Mouse (Mus musculus): ENCODE data around the gene Nr3c2. TPM values are rescaled to one million over a fixed set of nuclear protein-coding genes. Genes with fewer than 3 reads are reported as not detected.

Nr3c2 gene
- 1 to 10 TPM; 4.0 to 5.4 TPM for total RNA-seq (2021)
- long read RNA-seq, experiment 1, full-length matches to known transcripts = 1 of 2 reads
- long read RNA-seq, experiment 1, partial matches to known transcripts = 0 of 2 reads
- long read RNA-seq, experiment 1, other reads (novel, unspliced or antisense) = 1 of 2 reads
- long read RNA-seq, experiment 2, partial matches to known transcripts = 0 of 1 reads
- long read RNA-seq, experiment 2, other reads (novel, unspliced or antisense) = 1 of 1 reads

DNA sequence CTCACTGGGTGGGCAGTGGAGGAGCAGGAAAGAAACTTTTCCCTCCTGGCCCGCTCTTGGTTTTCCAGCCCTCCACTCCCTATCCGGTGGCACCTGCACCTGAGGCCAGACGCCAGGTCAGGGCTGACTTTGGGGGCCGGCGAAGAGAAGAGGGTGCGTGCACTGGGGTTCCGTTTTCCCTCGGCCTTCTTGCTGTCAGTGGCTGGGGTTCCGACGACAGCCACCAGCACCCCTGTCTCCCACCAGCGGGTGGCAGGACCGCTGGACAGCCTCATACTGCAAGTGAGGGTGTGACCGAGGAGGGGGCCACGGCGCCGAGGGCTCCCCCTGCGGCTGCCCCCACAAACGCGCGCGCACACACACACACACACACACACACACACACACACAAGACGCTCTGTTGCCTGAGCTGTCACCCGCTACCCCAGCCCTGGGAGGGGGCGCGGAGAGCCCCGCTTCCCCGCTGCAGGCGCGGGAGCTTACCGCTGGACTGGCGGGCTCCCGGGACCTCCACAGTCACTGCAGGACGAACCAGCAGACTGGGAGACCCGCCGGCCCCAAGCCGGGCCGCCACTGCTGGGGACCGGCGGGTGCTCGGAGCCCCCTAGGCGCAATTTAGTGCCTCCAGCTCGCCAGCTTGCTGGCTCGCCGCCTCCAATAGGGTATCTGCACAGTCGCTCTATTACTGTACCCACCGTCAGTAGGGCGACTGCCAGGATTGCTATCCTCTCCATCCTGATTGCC, at the start of gene Nr3c2:
TSS of gene Nr3c2 (plus strand) at position 32 of the 744 bp plus-strand sequence.
- intact Hi-C loops (cut with DNase I; ENCODE audit: low total_unique reads) = no loop called here
- DNase-seq = peak; percentile 45

DNA sequence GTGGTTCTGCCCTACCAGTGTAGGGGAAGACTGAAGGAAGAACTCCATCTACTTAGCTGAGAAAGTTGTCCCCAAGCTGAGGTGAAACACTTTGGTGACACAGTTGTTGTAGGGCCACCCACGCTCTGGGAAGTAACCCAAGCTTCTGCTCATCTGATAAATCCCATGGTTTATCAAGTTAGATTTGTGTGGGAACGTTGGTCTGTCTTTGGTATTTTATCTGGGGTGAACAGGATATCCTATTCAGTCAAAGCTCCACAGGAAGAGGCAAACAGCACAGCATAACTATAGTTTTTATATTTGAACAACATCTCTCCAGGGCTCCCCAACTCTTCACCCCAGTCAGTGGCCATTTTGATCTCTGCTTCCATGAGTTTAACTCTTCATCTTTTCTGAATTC, 40.7 kb upstream of the Nr3c2 start:
- intact Hi-C loops (cut with DNase I; ENCODE audit: low total_unique reads) = no loop called here

DNA sequence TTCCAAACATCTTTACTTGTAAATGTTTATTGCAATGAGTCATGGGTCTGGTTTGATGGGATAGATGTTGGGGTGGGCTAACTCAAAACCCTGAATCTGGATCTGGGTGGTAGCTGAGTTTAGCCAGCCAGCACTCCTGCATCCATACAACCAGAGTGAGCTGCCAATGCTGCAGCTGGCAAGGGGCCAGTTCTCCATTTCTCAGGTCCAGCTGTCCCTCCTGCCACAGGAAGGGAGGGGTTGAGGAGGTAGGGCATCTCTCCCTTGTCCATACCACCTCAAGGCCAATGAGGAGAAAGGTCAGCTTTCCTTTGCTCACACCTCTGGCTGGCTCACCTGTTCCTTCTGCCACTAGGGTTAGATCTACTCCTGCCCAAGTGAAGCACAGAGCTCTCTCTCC, 39.5 kb upstream of the Nr3c2 start:
- DNase-seq = no peak
- intact Hi-C loops (cut with DNase I; ENCODE audit: low total_unique reads) = no loop called here

More for the DNA sequence above, 40.7 kb upstream of the Nr3c2 start:
- DNase-seq = no peak

DNA sequence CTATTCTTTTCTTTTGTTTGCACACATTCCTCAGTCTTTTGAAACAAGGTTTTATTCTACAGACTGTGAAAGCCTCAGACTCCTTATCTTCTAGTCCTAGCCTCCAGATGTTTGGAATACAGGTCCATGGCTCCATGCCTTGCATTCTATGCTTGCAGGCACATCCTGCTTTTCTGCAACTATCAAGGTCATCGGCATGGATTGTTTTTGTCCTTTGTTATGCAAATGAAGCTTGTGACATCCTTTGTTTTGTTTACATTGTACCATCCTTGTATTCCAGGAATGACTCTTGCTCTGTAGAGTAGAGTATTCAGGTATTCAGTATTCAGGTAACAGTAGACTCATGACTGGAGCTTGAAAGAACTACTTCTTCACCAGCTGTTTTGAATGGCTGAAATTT, 36.2 kb upstream of the Nr3c2 start:
- DNase-seq = no peak
- intact Hi-C loops (cut with DNase I; ENCODE audit: low total_unique reads) = no loop called here

DNA sequence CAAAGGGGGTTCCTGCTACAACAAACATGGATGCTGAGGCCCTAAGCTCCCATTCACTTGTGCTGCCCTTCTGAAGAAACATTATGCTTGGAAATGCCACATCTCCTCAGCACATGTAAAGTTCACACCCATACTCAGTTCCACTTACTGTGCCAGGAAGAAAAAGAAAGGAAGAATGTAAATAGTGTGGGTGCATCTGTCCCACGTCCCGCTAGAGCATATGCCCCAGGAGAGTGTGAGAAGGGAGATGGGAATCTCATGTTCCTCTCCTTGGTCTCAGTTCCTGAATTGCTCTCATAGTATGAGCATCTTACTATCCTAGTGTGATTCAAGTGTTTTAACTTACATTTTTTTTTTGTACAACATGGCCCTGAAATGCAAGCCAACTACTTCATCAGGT, 22.4 kb upstream of the Nr3c2 start:
- DNase-seq = no peak
- intact Hi-C loops (cut with DNase I; ENCODE audit: low total_unique reads) = no loop called here

DNA sequence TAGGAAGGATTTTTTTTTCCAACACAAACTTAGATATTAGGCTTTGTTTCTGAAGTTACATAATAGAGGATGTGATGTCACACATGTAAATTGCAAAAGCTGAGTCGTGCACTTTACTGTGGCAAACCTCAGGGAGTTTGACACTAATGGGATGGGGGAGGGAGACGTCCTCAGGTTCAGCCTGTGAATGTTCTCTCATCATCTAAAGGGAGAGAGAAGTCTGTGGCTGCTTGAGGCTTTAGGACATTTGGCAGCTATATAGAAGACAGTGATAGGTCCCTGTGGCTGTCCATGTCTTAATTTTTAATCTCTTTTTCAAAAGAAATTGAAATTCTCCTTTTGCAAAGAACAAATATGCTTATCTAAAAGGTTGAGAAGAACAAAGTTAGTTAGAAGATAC, 2.2 kb upstream of the Nr3c2 start:
- DNase-seq = no peak
- intact Hi-C loops (cut with DNase I; ENCODE audit: low total_unique reads) = no loop called here

DNA sequence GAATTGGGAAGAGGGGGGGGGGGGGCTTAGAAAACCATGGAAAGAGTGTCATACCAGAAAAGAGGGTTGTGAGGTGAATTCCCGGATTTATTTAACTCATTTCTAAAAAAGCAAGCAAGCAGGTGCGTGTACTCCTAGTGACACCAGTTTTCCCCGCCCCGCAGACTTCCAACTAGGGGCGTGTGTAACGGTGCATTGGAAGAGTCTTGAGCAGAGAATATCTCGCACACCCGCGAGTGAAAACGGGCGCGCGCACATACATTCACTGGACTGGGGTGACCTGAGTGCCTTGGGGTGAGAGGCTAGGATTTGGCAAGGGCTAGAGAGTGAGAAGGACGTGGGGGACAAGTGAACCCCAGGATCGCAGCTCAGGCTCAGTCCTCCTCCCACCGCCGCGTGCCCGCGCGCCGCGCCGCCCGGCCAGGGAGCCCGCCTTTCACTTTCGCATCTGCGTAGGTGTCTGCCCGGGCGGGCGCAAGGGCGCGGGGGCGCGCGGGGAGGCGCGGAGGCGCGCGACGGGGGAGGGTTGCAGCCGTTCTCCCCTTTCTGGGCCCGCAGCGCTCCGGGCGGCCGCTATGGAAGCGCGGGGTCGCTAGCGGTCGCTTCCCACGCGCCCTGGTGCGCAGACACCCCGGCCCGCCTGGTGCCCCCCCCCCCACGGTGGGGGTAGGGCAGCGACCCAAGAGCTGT, 376 bp upstream of the Nr3c2 start:
- DNase-seq = peak; percentile 79
- intact Hi-C loops (cut with DNase I; ENCODE audit: low total_unique reads) = no loop called here

DNA sequence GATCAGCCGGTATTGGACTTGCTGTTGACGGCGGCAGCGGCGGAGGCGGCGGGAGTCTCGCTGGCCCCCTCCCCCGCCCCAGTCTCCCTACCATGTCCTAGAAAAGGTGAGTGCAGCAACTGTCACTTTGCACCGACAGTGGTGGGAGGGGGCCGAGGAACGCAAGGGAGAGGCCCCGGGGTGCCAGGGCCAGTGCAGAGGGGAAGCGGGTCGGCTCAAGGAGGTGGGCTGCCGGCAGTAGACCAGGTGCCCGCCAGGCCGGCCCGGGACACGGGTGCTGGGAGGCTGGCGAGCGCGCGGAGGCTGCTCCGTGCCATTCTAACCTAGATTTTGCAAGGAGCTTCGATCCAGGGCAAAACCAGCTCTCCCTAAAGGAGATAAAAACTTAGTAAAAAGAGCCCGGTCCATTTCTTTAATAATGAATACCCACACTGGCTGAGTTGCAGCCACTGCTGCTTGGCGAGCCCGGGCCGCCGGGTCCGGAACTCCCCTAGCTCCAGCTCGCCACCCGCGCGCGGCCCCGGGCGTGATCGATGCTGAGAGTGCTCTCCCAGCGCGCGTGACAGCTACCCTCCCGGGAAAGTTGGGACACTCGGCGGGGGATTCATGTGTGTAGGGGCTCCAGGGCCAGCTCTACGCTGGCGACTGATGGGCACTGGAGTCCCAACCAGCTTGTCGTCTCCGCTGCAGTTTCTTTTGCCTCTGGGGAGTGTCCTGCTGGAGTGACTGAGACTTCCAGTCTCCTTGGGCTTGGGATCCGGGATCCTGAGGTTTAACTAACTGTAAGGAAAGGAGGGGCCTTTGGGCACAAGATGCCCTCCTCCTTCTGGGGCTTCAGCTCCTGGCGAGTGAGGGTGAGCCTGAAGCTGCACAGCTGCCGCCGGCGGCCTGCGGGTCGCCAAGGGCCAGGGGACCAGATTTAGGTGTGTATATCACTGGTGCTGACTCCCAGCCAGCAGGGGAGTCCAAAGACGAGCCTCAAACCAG, 1.2 kb downstream of the Nr3c2 start:
- peak; percentile 51 for DNase-seq
- intact Hi-C loops (cut with DNase I; ENCODE audit: low total_unique reads) = no loop called here

DNA sequence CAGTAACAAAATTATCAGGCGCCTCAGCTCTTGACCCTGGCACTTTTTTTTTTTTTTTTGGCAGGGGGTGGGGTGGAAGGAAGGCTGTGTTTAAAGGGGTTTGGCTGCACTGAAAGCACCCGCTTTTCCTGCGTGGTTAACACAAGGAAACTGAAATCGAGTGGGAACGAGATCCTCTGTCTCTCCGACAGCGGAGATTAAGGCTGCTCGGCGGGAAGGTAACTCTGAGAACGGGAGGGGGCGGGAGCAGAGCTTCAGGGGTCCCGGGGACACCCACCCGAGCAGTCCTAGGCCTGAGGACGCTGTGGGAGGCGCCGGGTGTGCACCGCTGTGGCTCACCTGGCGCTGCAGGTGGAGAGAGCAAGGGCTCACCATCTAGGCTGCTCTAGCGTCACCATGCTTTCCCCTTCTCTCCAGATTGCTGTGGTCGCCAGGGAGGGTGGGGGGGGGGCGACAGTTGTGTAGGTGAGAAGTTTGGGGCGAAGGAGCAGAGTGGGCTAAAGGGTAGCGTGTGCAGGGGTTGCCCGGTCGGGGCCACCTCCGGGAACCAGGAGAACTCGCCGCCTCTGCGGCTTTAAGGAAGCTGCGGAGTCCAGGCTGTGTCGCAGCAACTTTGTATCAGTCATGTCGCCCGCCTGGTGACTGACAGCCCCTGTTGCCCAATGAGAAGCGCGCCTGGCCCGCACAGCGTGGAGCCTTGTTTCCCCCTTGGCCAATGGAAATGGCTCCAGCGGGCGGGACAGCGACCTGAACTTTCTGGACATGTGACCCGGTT, 2.4 kb downstream of the Nr3c2 start:
- intact Hi-C loops (cut with DNase I; ENCODE audit: low total_unique reads) = no loop called here
- peak; percentile 98 for DNase-seq

DNA sequence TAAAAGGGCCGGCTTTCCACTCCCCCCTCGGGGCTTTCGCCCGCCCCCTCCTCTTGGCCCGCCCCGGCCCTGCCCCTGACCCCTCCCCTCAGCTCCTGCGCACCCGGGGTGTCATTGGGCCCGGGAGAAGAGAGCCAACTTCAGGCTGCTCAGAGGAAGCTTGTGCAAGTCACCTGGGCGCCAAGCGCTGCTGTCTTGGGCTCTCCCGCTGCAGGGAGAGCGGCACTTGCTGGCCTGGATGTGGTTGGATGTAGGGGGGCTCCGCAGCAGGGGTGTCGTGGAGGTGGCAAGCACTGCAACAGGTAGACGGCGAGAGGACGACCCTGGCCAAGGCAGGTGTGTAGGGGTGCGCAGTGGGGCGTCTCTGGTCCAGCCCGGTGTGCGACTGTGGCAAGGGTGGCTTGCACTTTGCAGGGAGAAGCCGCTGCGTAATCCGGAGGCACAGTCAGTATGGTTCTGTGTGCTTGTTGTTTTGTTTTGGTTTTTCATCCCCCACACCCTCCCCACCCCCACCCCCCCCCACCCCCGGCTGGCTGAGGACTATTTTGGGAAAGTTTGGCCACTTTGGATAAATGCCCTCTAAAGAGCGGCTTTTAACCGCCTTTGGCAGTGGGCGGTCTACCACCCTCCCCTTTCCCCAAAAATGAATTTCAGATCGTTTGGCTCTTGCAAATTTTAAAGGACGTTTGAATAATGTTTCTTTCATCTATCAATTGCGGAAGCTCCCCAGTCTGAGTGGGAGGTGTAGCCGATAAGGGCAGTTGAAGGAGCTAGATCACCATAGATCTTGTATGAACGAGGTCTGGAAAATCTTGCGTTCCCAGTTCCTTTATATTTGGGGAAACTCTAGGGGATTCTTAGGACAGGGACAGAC, 3.2 kb downstream of the Nr3c2 start:
- no peak for DNase-seq
- intact Hi-C loops (cut with DNase I; ENCODE audit: low total_unique reads) = no loop called here

DNA sequence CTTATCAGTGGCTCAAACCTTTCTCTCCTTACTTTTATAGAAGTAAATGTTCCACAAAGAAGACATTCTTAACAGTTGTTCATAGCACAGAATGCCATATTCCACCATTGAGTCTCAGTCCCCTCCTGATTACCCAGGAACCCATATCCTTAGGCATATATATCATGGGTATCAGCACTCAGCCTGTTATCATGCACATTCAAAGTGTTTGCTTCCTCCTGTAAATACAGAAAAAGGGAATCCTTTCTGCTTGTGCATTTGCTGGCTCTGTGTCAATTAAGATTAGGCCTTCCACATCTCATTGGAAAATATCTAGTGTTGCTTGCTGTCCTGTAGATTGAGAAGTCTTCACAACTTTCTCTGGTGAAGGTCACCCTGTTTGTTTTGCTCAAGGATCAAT, 12.0 kb downstream of the Nr3c2 start:
- no peak for DNase-seq
- intact Hi-C loops (cut with DNase I; ENCODE audit: low total_unique reads) = no loop called here

DNA sequence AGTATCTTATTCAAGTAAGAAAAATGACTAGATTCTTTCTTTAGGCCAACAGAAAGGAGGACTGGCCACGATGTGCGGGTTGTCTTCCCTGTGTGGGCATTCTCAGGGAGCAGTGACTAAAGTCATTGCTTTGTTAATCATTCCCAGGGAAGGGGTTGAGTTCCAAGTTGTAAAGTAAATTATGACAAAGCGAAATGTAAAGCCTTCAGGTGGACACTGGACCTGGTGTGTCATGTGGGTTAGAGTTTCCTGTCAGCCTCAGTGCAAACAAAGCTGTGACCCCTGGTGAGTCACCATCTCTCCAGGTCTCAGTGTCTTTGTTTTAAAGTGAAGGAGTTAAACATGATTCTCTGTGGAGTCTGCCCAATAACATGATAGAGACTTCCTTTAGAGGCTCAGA, 13.4 kb downstream of the Nr3c2 start:
- DNase-seq = no peak
- intact Hi-C loops (cut with DNase I; ENCODE audit: low total_unique reads) = no loop called here

DNA sequence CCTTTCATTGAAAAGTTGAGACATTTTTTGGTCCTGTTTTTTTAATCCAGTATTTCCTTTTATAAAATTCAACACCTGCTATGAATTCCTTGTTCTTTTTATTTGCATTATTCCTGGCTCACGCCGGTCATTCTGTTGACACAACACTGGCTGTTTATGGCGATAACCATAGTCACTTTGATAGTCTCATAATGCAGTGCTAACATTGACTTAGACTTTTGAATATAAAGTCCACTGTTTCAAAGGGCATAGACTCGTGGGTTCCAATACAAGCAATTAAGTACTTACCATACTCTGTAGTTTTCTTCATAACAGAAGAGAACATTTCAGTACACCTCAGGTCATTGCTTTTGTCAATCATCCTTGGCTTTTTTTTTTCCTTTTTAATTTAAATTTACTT, 14.0 kb downstream of the Nr3c2 start:
- no peak for DNase-seq
- intact Hi-C loops (cut with DNase I; ENCODE audit: low total_unique reads) = no loop called here

DNA sequence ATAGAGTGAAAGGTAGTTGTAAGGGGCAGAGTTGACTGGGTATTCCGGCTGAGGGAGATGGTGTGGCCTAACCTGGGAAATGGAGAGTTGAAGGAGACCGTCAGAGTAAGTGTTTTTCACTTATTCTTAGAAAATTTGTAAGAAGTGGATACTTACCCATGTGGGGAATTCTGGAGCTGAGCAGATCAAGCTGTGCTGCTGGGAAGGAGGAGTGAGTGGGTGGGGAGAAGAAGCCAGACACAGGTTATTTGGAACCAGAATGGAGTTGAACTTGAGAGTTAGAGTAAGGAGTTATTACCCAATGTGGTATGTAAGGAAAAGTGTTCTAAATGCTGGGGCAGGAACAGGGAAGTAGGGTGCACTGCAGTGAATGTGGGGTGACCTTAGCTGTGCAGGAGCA, 16.0 kb downstream of the Nr3c2 start:
- no peak for DNase-seq
- intact Hi-C loops (cut with DNase I; ENCODE audit: low total_unique reads) = no loop called here

DNA sequence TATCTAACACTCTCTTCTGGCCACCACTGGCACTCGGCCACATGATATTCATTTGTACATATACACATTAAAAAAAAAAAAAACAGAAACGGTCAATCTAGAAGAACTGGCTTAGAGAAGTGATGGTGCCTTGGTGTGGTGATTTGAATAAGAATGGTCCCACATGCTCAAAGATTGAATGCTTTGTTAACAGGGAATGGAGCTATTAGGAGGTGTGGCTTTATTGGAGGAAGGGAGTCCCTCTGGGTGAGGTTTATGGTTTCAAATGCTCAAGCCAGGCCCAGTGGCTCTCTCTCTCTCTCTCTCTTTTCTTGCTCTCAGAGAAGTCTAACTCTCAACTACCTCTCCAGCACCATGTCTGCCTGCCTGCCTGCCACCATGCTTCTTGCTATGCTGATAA, 20.3 kb downstream of the Nr3c2 start:
- no peak for DNase-seq
- intact Hi-C loops (cut with DNase I; ENCODE audit: low total_unique reads) = no loop called here

DNA sequence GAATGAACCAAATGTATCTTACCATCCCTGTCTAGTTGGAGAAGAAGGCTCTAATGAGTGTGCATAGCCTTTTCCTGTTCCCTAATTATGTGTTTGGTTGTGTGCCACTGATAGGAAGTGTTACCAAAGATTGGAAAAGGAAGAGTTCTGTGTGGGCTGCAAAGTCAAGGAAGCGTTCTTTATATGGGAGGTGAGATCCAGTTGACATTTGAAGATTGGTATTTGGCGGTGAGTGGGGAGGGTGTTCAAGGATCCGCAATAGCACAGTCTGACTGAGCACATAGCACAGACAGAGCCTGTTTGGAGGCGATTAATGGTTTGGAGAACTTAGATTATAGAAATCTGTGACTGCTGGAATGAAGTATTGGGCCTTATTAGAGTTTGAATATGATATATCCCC, 24.9 kb downstream of the Nr3c2 start:
- intact Hi-C loops (cut with DNase I; ENCODE audit: low total_unique reads) = no loop called here
- DNase-seq = no peak

DNA sequence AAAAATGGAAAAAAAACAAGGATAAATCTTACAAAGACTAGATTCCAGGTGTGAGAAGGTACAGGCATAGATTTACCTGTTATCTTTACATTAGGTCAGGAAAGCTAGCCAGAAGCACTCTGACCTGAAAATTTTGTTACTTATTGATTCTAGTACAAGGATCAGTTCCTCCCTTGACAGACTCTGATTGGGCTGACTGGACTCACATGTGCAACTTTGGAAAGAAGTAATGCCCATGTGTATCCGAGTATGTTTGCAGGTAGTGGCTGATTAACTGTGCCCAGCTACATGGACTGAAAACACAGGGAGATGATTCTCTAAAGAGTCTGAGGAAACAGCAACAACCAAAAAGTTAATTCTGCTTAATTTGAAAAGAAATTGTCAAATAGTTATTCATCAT, 29.1 kb downstream of the Nr3c2 start:
- no peak for DNase-seq
- intact Hi-C loops (cut with DNase I; ENCODE audit: low total_unique reads) = no loop called here

DNA sequence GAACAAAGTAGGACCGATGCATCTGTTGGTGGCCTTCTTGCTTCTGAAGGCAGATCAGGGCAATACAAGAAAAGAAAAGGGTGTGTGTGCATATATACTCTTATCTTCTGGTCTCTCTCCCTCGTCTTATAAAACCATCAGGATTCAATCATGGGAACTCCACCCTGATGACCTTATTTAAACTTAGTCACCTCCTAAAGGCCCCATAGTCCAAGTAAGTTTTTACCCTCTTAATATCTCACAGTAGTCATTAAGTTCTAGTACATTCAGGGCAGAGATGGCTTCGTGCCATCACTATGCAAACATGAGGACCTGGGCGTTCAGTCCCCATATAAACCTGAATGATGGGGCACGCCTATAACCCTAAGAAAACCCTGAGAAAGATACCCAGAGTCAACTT, 29.6 kb downstream of the Nr3c2 start:
- intact Hi-C loops (cut with DNase I; ENCODE audit: low total_unique reads) = no loop called here
- no peak for DNase-seq

All from gastrocnemius, postnatal 14 days (tissue).